Mouse (Mus musculus): ENCODE measurements around the gene Cux2.

The Cux2 gene

GRCm38 (mm10) chr5:121841973-121842372 is 207.9 kb downstream of the Cux2 start:
- DNase-seq (ENCODE audit: inconsistent age in 2 of 2, low spot score in 1 of 2): peak; percentile 70 to 87

GRCm38 (mm10) chr5:121841516-121841915 is 208.4 kb downstream of the Cux2 start:
- DNase-seq (ENCODE audit: inconsistent age in 2 of 2, low spot score in 1 of 2): no peak

GRCm38 (mm10) chr5:121839128-121839473 is 210.8 kb downstream of the Cux2 start:
- DNase-seq (ENCODE audit: inconsistent age in 2 of 2, low spot score in 1 of 2): no peak

- DNase-seq (ENCODE audit: inconsistent age in 2 of 2, low spot score in 1 of 2): peak; percentile 71 to 87
These were observed 211.4 kb downstream of the Cux2 start for GRCm38 (mm10) chr5:121838341-121839127.

GRCm38 (mm10) chr5:121837441-121838340 is 212.2 kb downstream of the Cux2 start, which contains the start of gene Sh2b3:
Sh2b3 (minus strand) TSS chr5:121837646.
- no peak for DNase-seq (ENCODE audit: inconsistent age in 2 of 2, low spot score in 1 of 2)

- DNase-seq (ENCODE audit: inconsistent age in 2 of 2, low spot score in 1 of 2): peak; percentile 97 to 98
These were observed 213.0 kb downstream of the Cux2 start for GRCm38 (mm10) chr5:121836692-121837415.

GRCm38 (mm10) chr5:121835949-121836691 is 213.8 kb downstream of the Cux2 start:
- peak in 1 of 2 experiments; percentile 75 for DNase-seq (ENCODE audit: inconsistent age in 2 of 2, low spot score in 1 of 2)

GRCm38 (mm10) chr5:121834991-121835747 is 214.7 kb downstream of the Cux2 start:
- DNase-seq (ENCODE audit: inconsistent age in 2 of 2, low spot score in 1 of 2): peak; percentile 65 to 84

GRCm38 (mm10) chr5:121834241-121834606 is 215.7 kb downstream of the Cux2 start:
- DNase-seq (ENCODE audit: inconsistent age in 2 of 2, low spot score in 1 of 2): no peak

GRCm38 (mm10) chr5:121833572-121834240 is 216.2 kb downstream of the Cux2 start:
- peak; percentile 85 to 86 for DNase-seq (ENCODE audit: inconsistent age in 2 of 2, low spot score in 1 of 2)

GRCm38 (mm10) chr5:121833159-121833558 is 216.7 kb downstream of the Cux2 start:
- no peak for DNase-seq (ENCODE audit: inconsistent age in 2 of 2, low spot score in 1 of 2)

- DNase-seq (ENCODE audit: inconsistent age in 2 of 2, low spot score in 1 of 2): no peak
These were observed 217.3 kb downstream of the Cux2 start for GRCm38 (mm10) chr5:121832376-121833155.

- no peak for DNase-seq (ENCODE audit: inconsistent age in 2 of 2, low spot score in 1 of 2)
These were observed 218.8 kb downstream of the Cux2 start for GRCm38 (mm10) chr5:121831002-121831601.

GRCm38 (mm10) chr5:121828491-121829432 is 221.1 kb downstream of the Cux2 start:
- no peak for DNase-seq (ENCODE audit: inconsistent age in 2 of 2, low spot score in 1 of 2)

- no peak for DNase-seq (ENCODE audit: inconsistent age in 2 of 2, low spot score in 1 of 2)
These were observed 222.0 kb downstream of the Cux2 start for GRCm38 (mm10) chr5:121827876-121828275.

GRCm38 (mm10) chr5:121825606-121826005 is 224.3 kb downstream of the Cux2 start:
- peak in 1 of 2 experiments; percentile 30 for DNase-seq (ENCODE audit: inconsistent age in 2 of 2, low spot score in 1 of 2)

- peak; percentile 49 to 68 for DNase-seq (ENCODE audit: inconsistent age in 2 of 2, low spot score in 1 of 2)
These were observed 225.8 kb downstream of the Cux2 start for GRCm38 (mm10) chr5:121824121-121824520.
